Mouse (Mus musculus) neural tube, embryonic 12.5 days (tissue): ENCODE data around the gene Sult2b1. TPM values are rescaled to one million over a fixed set of nuclear protein-coding genes. Genes with fewer than 3 reads are reported as not detected.

Experiments used
- ATAC-seq: fragments of 200-750 bp; cut with Nextera tagmentation; 2 replicates; pipeline ENCODE4 v1.8.0; 2017; ENCODE audit warnings: low read depth, mild to moderate bottlenecking, moderate TSS enrichment, moderate library complexity; ENCODE audit not compliant: low FRiP score
- H3K27ac ChIP-seq: fragments of 300-500 bp; sonication (generic); 2 replicates; pipeline ENCODE4 v1.5.1; 2016
- H3K27me3 ChIP-seq: fragments of 300-500 bp; sonication (generic); replicated peaks from 2 replicates; pipeline ENCODE4 v1.6.1; 2016; ENCODE audit warnings: mild to moderate bottlenecking
- H3K36me3 ChIP-seq: fragments of 300-500 bp; sonication (generic); 2 replicates; pipeline ENCODE4 v1.6.1; 2016; ENCODE audit warnings: mild to moderate bottlenecking
- H3K4me1 ChIP-seq: fragments of 300-500 bp; sonication (generic); 2 replicates; pipeline ENCODE4 v1.6.1; 2016
- H3K4me2 ChIP-seq: fragments of 300-500 bp; sonication (generic); replicated peaks from 2 replicates; pipeline ENCODE4 v1.6.1; 2016; ENCODE audit warnings: mild to moderate bottlenecking
- H3K4me3 ChIP-seq: fragments of 300-500 bp; sonication (generic); 2 replicates; pipeline ENCODE4 v1.5.1; 2016
- H3K9ac ChIP-seq: fragments of 300-500 bp; sonication (generic); 2 replicates; pipeline ENCODE4 v1.6.1; 2016; ENCODE audit warnings: mild to moderate bottlenecking
- H3K9me3 ChIP-seq: fragments of 300-500 bp; sonication (generic); 2 replicates; pipeline ENCODE4 v1.6.1; 2016; ENCODE audit warnings: mild to moderate bottlenecking
- WGBS: fragments of 180-500 bp; shearing (Covaris S2); methylation state at CpG from one replicate; pipeline ENCODE4 v1.1.7; 2016; 5-methylcytosine and 5-hydroxymethylcytosine counted together
- polyA plus RNA-seq: library from polyadenylated mRNA; unstranded; fragments of >200 nt; fragmentation: Nextera tagmentation; extraction: Ambion mirVana; gene quantifications from 2 replicates; pipeline ENCODE4 v1.2.1, GENCODE M21; 2016

Gene Sult2b1
- polyA plus RNA-seq, 1 experiment from 2014 or later, result 2.1 TPM

DNA sequence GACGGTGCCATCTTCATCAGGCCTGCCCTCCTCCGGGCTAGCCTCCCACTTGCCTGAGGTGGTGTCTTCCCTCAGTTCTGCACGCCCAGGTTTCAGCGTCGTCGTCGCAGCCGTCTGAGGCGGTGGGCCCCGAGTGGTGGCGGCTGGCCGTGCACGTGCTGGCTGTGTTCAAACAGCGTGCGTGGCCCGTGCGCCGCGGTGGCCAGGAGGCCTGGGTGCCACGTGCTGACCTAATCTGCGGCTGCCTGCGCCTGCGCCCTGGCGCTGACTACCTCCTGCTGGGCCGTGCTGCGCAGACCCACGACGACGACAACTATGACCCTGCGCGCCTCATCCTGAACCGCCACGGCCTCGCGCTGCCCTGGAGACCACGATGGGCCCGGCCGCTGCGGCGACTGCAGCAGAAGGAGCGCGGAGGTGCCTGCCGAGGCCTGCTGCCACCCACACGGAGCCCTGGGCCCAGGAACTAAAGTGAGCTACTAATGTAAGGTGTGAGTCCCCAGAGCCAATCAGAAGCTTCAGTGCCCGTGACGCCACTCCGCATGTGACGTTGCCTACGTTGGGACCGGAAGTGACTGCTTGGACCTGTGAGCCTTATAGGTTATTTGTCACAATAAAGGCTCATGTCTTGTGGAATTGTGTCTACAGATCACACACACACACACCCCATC is 90.4 kb downstream of the Sult2b1 start, which contains the start of gene Sec1:
TSS of gene Sec1 (minus strand) at position 482 of the 671 bp plus-strand sequence.
- ATAC-seq, result no peak
- no peaks in the 10 kb centered on the region for H3K9me3 ChIP-seq
- H3K9ac ChIP-seq, result no peak within 1 kb of the TSS
- no peak within 1 kb of the TSS for H3K4me2 ChIP-seq
- peaks cover 6% of the 10 kb centered on the region for H3K4me1 ChIP-seq
- H3K4me3 ChIP-seq, result no peak within 1 kb of the TSS
- H3K27me3 ChIP-seq, result peaks cover 9% of the 10 kb centered on the region
- WGBS, result 89% methylated on average over 50 of the region's 50 CpGs
- H3K27ac ChIP-seq, result no peak within 1 kb of the TSS
- no peaks in the 10 kb centered on the region for H3K36me3 ChIP-seq

- Histone ChIP-seq H3K9ac (no peak overlapping the region), H3K27me3 (no peaks in the 10 kb centered on the region), H3K9me3 (no peaks in the 10 kb centered on the region), H3K4me2 (no peak overlapping the region), H3K36me3 (no peaks in the 10 kb centered on the region), H3K4me3 (no peak overlapping the region), H3K4me1 (peaks cover 6% of the 10 kb centered on the region), H3K27ac (no peak overlapping the region)
- 84% methylated on average over 2 of the region's 2 CpGs for WGBS
- no peak for ATAC-seq
Measured at GRCm38 (mm10) chr7:45692364-45692763, 92.1 kb downstream of the Sult2b1 start.

GRCm38 (mm10) chr7:45689800-45690199 is 94.7 kb downstream of the Sult2b1 start:
- no peak overlapping the region for H3K4me2 ChIP-seq
- no peaks in the 10 kb centered on the region for H3K9me3 ChIP-seq
- ATAC-seq, result no peak
- no peak overlapping the region for H3K4me3 ChIP-seq
- H3K27ac ChIP-seq, result no peak overlapping the region
- H3K4me1 ChIP-seq, result peaks cover 13% of the 10 kb centered on the region
- no peaks in the 10 kb centered on the region for H3K36me3 ChIP-seq
- H3K9ac ChIP-seq, result no peak overlapping the region
- H3K27me3 ChIP-seq, result no peaks in the 10 kb centered on the region
- 79% methylated on average over 11 of the region's 11 CpGs for WGBS

DNA sequence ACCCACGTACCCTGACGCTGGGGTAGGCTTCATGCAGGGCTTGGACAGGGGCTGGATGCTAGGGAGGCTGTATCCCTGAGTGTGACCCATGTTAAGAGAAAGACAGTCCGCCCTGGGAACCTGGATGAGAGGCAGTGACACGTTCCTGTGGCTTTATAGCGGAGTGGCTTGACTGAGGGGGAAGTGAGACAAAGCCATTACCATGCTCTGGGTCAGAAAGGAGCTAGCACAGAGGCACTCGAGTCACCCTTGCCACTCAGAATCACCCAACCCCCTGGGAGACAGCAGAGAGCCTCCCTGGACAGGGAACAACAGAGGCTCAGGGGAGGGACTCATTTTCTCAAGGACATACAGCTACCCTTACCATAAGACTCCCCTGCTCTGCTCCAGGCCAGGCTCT is 95.4 kb downstream of the Sult2b1 start:
- no peak for ATAC-seq
- no peaks in the 10 kb centered on the region for H3K9me3 ChIP-seq
- H3K4me3 ChIP-seq, result no peak overlapping the region
- H3K27ac ChIP-seq, result no peak overlapping the region
- 61% methylated on average over 6 of the region's 6 CpGs for WGBS
- H3K4me2 ChIP-seq, result no peak overlapping the region
- H3K9ac ChIP-seq, result no peak overlapping the region
- H3K36me3 ChIP-seq, result no peaks in the 10 kb centered on the region
- H3K4me1 ChIP-seq, result peaks cover 13% of the 10 kb centered on the region
- no peaks in the 10 kb centered on the region for H3K27me3 ChIP-seq

GRCm38 (mm10) chr7:45686841-45687240 is 97.6 kb downstream of the Sult2b1 start:
- no peak overlapping the region for H3K27ac ChIP-seq
- no peak overlapping the region for H3K9ac ChIP-seq

DNA sequence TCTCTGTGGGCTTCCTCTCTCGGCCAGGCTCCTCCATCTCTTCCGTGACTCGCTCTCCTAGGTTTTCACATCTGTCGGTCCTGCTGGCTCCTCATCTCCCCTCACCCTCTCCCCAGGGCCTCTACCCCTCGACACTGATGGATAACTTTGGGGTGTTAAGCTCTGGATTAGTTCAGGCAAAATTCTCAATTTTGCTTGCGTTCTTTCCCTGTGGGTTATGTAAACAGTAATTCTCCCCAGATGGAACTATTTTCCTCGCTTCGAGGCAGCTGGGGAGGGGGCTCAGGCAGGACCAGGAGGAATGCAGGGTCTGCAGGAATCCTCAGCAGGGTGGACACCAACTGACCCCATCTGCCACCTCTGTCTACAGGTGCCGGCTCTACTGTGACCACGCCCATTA is 98.7 kb downstream of the Sult2b1 start:
- ATAC-seq, result no peak
- H3K4me1 ChIP-seq, result peaks cover 19% of the 10 kb centered on the region
- no peaks in the 10 kb centered on the region for H3K36me3 ChIP-seq
- no peak overlapping the region for H3K27ac ChIP-seq
- no peak overlapping the region for H3K4me3 ChIP-seq
- no peaks in the 10 kb centered on the region for H3K9me3 ChIP-seq
- no peak overlapping the region for H3K9ac ChIP-seq
- 0 out of 2 replicates have a peak overlapping the region, but pooled peaks have one; percentile 10 for H3K4me2 ChIP-seq
- H3K27me3 ChIP-seq, result no peaks in the 10 kb centered on the region
- 56% methylated on average over 10 of the region's 10 CpGs for WGBS

More at GRCm38 (mm10) chr7:45686841-45687240, 97.6 kb downstream of the Sult2b1 start:
- no peak for ATAC-seq
- WGBS, result 69% methylated on average over 3 of the region's 3 CpGs
- Histone ChIP-seq H3K27me3 (no peaks in the 10 kb centered on the region), H3K4me1 (peaks cover 19% of the 10 kb centered on the region), H3K36me3 (no peaks in the 10 kb centered on the region), H3K4me2 (no peak overlapping the region), H3K4me3 (no peak overlapping the region), H3K9me3 (no peaks in the 10 kb centered on the region)

- Histone ChIP-seq H3K27me3 (no peaks in the 10 kb centered on the region), H3K36me3 (no peaks in the 10 kb centered on the region), H3K9me3 (no peaks in the 10 kb centered on the region), H3K27ac (no peak within 1 kb of the TSS), H3K4me1 (peaks cover 19% of the 10 kb centered on the region), H3K4me3 (no peak within 1 kb of the TSS), H3K4me2 (peak within 1 kb of the TSS; percentile 47; the same call in 1 of the 2 replicates), H3K9ac (0 out of 2 replicates have a peak within 1 kb of the TSS, but pooled peaks have one; percentile 7)
- WGBS, result 79% methylated on average over 7 of the region's 7 CpGs
- ATAC-seq, result no peak
Measured at GRCm38 (mm10) chr7:45683396-45684050, 100.9 kb downstream of the Sult2b1 start, which contains the start of gene Ntn5. Gene Ntn5, plus strand, starts transcription at chr7:45684022.

DNA sequence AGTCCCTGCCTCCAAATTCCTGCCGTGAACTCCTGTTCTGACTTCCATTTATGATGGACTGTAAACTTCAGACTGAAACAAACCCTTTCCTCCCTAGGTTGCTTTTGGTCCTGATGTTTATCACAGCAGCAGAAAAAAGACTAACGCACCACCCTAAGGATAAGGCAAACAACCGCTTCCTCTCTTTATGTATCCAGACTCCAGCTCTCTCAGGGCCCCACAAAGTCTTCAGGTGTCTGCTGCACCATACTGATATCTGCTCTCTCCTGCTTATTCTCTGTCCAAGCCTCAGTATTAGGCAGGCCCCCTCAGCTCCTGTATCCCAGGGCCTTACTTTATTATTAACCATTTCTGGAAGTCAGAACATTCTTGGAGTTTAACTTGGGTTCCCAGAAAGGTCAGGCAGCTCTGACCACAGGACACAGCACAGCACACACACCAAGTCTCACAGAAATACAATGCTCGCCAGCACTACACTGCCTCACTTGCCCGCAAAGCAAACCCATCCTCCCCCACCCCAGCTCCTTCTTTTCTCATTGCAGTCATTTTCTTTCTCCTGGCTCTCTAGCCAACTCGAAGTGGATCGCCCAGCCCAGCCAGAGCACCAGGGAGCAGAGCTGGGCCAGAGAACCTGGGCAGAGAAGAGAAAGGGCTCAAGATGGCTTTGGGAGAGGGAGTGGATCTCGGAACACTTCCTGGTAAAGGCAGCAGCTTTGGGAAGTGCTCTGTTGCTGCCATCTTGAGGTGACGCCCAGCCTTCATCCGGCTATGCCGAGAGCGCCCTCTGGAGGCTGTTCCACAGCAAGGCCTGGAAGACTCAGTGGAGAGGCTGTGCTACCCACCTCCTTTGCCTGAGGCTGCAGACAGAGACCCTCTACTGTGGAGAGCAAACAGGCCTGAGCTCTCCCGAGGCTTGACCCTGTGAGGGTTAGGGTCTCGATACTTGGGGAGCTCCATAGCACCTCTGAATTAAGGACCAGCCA is 102.0 kb downstream of the Sult2b1 start:
- ATAC-seq, result peak; percentile 78
- H3K36me3 ChIP-seq, result no peaks in the 10 kb centered on the region
- no peak overlapping the region for H3K4me3 ChIP-seq
- no peak overlapping the region for H3K27ac ChIP-seq
- peak overlapping the region; percentile 47 for H3K4me2 ChIP-seq
- no peaks in the 10 kb centered on the region for H3K9me3 ChIP-seq
- peaks cover 19% of the 10 kb centered on the region for H3K4me1 ChIP-seq
- H3K9ac ChIP-seq, result peak overlapping the region; percentile 33; the same call in 1 of the 2 replicates
- WGBS, result 31% methylated on average over 14 of the region's 14 CpGs
- H3K27me3 ChIP-seq, result no peaks in the 10 kb centered on the region

GRCm38 (mm10) chr7:45681046-45681736 is 103.3 kb downstream of the Sult2b1 start:
- H3K27ac ChIP-seq, result no peak overlapping the region
- no peak overlapping the region for H3K4me2 ChIP-seq
- H3K27me3 ChIP-seq, result no peaks in the 10 kb centered on the region
- peaks cover 11% of the 10 kb centered on the region for H3K4me1 ChIP-seq
- ATAC-seq, result no peak
- H3K9ac ChIP-seq, result no peak overlapping the region
- no peaks in the 10 kb centered on the region for H3K9me3 ChIP-seq
- H3K4me3 ChIP-seq, result no peak overlapping the region
- no peaks in the 10 kb centered on the region for H3K36me3 ChIP-seq
- WGBS, result 89% methylated on average over 8 of the region's 8 CpGs
